Mouse (Mus musculus) olfactory bulb, adult 2 months (tissue): ENCODE results near the gene Gabpb2. TPM values are rescaled to one million over a fixed set of nuclear protein-coding genes. Genes with fewer than 3 reads are reported as not detected.

Experiments used
- H3K27ac ChIP-seq: fragments of 200-500 bp; 2 replicates; pipeline ENCODE4 v1.5.1; 2012; ENCODE audit warnings: low read depth, low read length; ENCODE audit not compliant: insufficient read depth
- H3K4me1 ChIP-seq: fragments of 200-500 bp; 2 replicates; pipeline ENCODE4 v1.6.1; 2012; ENCODE audit warnings: low read length; ENCODE audit not compliant: control insufficient read depth, insufficient read depth
- H3K4me3 ChIP-seq: fragments of 200-500 bp; 2 replicates; pipeline ENCODE4 v1.5.1; 2012; ENCODE audit warnings: mild to moderate bottlenecking, low read depth, low read length, moderate library complexity; ENCODE audit not compliant: insufficient read depth
- CTCF ChIP-seq: fragments of 200-500 bp; IDR thresholded peaks from 2 replicates; pipeline ENCODE4 v1.5.1; 2012; ENCODE audit warnings: low read depth, mild to moderate bottlenecking, low read length, moderate library complexity; ENCODE audit not compliant: insufficient read depth
- POLR2A ChIP-seq: fragments of 200-500 bp; IDR thresholded peaks from 2 replicates; pipeline ENCODE4 v1.6.1; 2012; ENCODE audit warnings: mild to moderate bottlenecking, low read depth, low read length, moderate library complexity; ENCODE audit not compliant: insufficient read depth
- whole genome bisulfite sequencing: fragments of 180-500 bp; shearing (Covaris S2); methylation state at CpG from one replicate; pipeline ENCODE4 v1.1.7; 2018; 5-methylcytosine and 5-hydroxymethylcytosine counted together
- polyA plus RNA-seq: library from polyadenylated mRNA; stranded (reverse); fragments of >200 nt; gene quantifications from 2 replicates; pipeline ENCODE4 v1.2.4, GENCODE M21; 2012; ENCODE audit warnings: low replicate concordance; ENCODE audit not compliant: missing spikeins, insufficient read depth, insufficient read length

Gabpb2 gene
- polyA plus RNA-seq, 1 experiment, result not detected

- WGBS, result 46% methylated on average over 5 of the region's 5 CpGs
- H3K4me3 ChIP-seq, result no peak overlapping the region
- H3K4me1 ChIP-seq, result peaks cover 4% of the 10 kb centered on the region
- H3K27ac ChIP-seq, result no peak overlapping the region
- TF ChIP-seq CTCF (no peak), POLR2A (no peak)
Measured at GRCm38 (mm10) chr3:95246465-95247231, 28.9 kb upstream of the Gabpb2 start.

GRCm38 (mm10) chr3:95243086-95243485, 25.4 kb upstream of the Gabpb2 start:
- Histone ChIP-seq H3K4me3 (no peak overlapping the region), H3K27ac (no peak overlapping the region)
- 68% methylated on average over 2 of the region's 2 CpGs for WGBS

GRCm38 (mm10) chr3:95241498-95241897, 23.8 kb upstream of the Gabpb2 start, which contains the start of gene Gm128:
Gene Gm128 (minus strand): TSS chr3:95241598.
- H3K4me3 ChIP-seq, result no peak within 1 kb of the TSS
- no peak within 1 kb of the TSS for H3K27ac ChIP-seq
- TF ChIP-seq CTCF, result no peak
- TF ChIP-seq POLR2A, result no peak
- peaks cover 8% of the 10 kb centered on the region for H3K4me1 ChIP-seq
- 74% methylated on average over 7 of the region's 7 CpGs for WGBS

More at GRCm38 (mm10) chr3:95243086-95243485, 25.4 kb upstream of the Gabpb2 start:
- TF ChIP-seq CTCF, result no peak
- no peak for TF ChIP-seq POLR2A
- H3K4me1 ChIP-seq, result peaks cover 4% of the 10 kb centered on the region

GRCm38 (mm10) chr3:95240900-95241299, 23.2 kb upstream of the Gabpb2 start:
- Histone ChIP-seq H3K27ac (no peak overlapping the region), H3K4me3 (no peak overlapping the region), H3K4me1 (peaks cover 10% of the 10 kb centered on the region)
- WGBS, result 51% methylated on average over 17 of the region's 17 CpGs
- no peak for TF ChIP-seq POLR2A
- no peak for TF ChIP-seq CTCF

- Histone ChIP-seq H3K4me1 (peaks cover 13% of the 10 kb centered on the region; the same call in 1 of the 2 replicates), H3K4me3 (no peak overlapping the region), H3K27ac (no peak overlapping the region)
- TF ChIP-seq POLR2A, result no peak
- no peak for TF ChIP-seq CTCF
- WGBS, result 85% methylated on average over 12 of the region's 12 CpGs
Measured at GRCm38 (mm10) chr3:95239971-95240370, 22.3 kb upstream of the Gabpb2 start.

GRCm38 (mm10) chr3:95239022-95239421, 21.3 kb upstream of the Gabpb2 start:
- WGBS, result 76% methylated on average over 6 of the region's 6 CpGs
- Histone ChIP-seq H3K4me3 (no peak overlapping the region), H3K27ac (no peak overlapping the region), H3K4me1 (peaks cover 14% of the 10 kb centered on the region; the same call in 1 of the 2 replicates)
- TF ChIP-seq POLR2A (no peak), CTCF (no peak)

GRCm38 (mm10) chr3:95237541-95238099, 19.9 kb upstream of the Gabpb2 start:
- WGBS, result 49% methylated on average over 8 of the region's 8 CpGs

GRCm38 (mm10) chr3:95235386-95236301, 17.9 kb upstream of the Gabpb2 start:
- H3K27ac ChIP-seq, result no peak overlapping the region
- no peak for TF ChIP-seq CTCF
- TF ChIP-seq POLR2A, result no peak
- no peak overlapping the region for H3K4me3 ChIP-seq
- peaks cover 26% of the 10 kb centered on the region for H3K4me1 ChIP-seq
- WGBS, result 69% methylated on average over 23 of the region's 23 CpGs

More at GRCm38 (mm10) chr3:95237541-95238099, 19.9 kb upstream of the Gabpb2 start:
- H3K27ac ChIP-seq, result peak overlapping the region; percentile 33; the same call in 1 of the 2 replicates
- no peak overlapping the region for H3K4me3 ChIP-seq
- peaks cover 14% of the 10 kb centered on the region; the same call in 1 of the 2 replicates for H3K4me1 ChIP-seq
- TF ChIP-seq CTCF, result no peak
- TF ChIP-seq POLR2A, result no peak
